Mouse (Mus musculus) kidney, embryonic 14.5 days (tissue): ENCODE measurements around the gene Spo11. TPM values are rescaled to one million over a fixed set of nuclear protein-coding genes. Genes with fewer than 3 reads are reported as not detected.

ENCODE experiments used
- ATAC-seq: fragments of 200-750 bp; cut with Nextera tagmentation; 2 replicates; pipeline ENCODE4 v1.8.0; 2017; ENCODE audit warnings: moderate number of reproducible peaks, mild to moderate bottlenecking, moderate TSS enrichment, moderate library complexity; ENCODE audit not compliant: low FRiP score, low TSS enrichment
- H3K27ac ChIP-seq: fragments of 300-500 bp; sonication (generic); 2 replicates; pipeline ENCODE4 v1.5.1; 2014; ENCODE audit warnings: low read depth, mild to moderate bottlenecking, low read length, moderate library complexity, mixed read lengths
- H3K27me3 ChIP-seq: fragments of 300-500 bp; sonication (generic); 2 replicates; pipeline ENCODE4 v1.6.1; 2014; ENCODE audit warnings: mild to moderate bottlenecking, low read length; ENCODE audit not compliant: control insufficient read depth, insufficient read depth
- H3K36me3 ChIP-seq: fragments of 300-500 bp; sonication (generic); 2 replicates; pipeline ENCODE4 v1.6.1; 2014; ENCODE audit warnings: low read length, mixed read lengths; ENCODE audit not compliant: control insufficient read depth, insufficient read depth
- H3K4me1 ChIP-seq: fragments of 300-500 bp; sonication (generic); 2 replicates; pipeline ENCODE4 v1.6.1; 2014; ENCODE audit warnings: low read length, mixed read lengths; ENCODE audit not compliant: control insufficient read depth, insufficient read depth
- H3K4me2 ChIP-seq: fragments of 300-500 bp; sonication (generic); replicated peaks from 2 replicates; pipeline ENCODE4 v1.6.1; 2014; ENCODE audit warnings: low read depth, mild to moderate bottlenecking, low read length
- H3K4me3 ChIP-seq: fragments of 300-500 bp; sonication (generic); 2 replicates; pipeline ENCODE4 v1.5.1; 2014; ENCODE audit warnings: mild to moderate bottlenecking, low read length
- H3K9ac ChIP-seq: fragments of 300-500 bp; sonication (generic); 2 replicates; pipeline ENCODE4 v1.6.1; 2014; ENCODE audit warnings: low read depth, mild to moderate bottlenecking, low read length, moderate library complexity
- H3K9me3 ChIP-seq: fragments of 300-500 bp; sonication (generic); 2 replicates; pipeline ENCODE4 v1.6.1; 2016; ENCODE audit warnings: low read length; ENCODE audit not compliant: control insufficient read depth
- WGBS: fragments of 180-500 bp; shearing (Covaris S2); extraction: QIAGEN DNeasy Blood & Tissue Kit; methylation state at CpG from one replicate; pipeline ENCODE4 v1.1.7; 2014; 5-methylcytosine and 5-hydroxymethylcytosine counted together
- polyA plus RNA-seq: library from polyadenylated mRNA; unstranded; fragments of >200 nt; fragmentation: Nextera tagmentation; extraction: Ambion mirVana; gene quantifications from 2 replicates; pipeline ENCODE4 v1.2.1, GENCODE M21; 2014

The Spo11 gene
- polyA plus RNA-seq, 1 experiment from 2014 or later, result 0.34 TPM

- Histone ChIP-seq H3K36me3 (no peaks in the 10 kb centered on the region), H3K9me3 (no peaks in the 10 kb centered on the region), H3K4me3 (no peak overlapping the region), H3K9ac (no peak overlapping the region), H3K4me1 (peaks cover 6% of the 10 kb centered on the region), H3K27me3 (no peaks in the 10 kb centered on the region), H3K4me2 (no peak overlapping the region), H3K27ac (no peak overlapping the region)
- ATAC-seq, result no peak
- 18% methylated on average over 4 of the region's 4 CpGs for WGBS
These were observed 18.7 kb downstream of the Spo11 start for GRCm38 (mm10) chr2:172996207-172996606.

- Histone ChIP-seq H3K4me3 (no peak overlapping the region), H3K4me1 (peaks cover 13% of the 10 kb centered on the region), H3K4me2 (no peak overlapping the region), H3K27me3 (no peaks in the 10 kb centered on the region), H3K36me3 (peaks cover 3% of the 10 kb centered on the region), H3K9ac (no peak overlapping the region), H3K9me3 (no peaks in the 10 kb centered on the region), H3K27ac (no peak overlapping the region)
- 63% methylated on average over 11 of the region's 11 CpGs for WGBS
- ATAC-seq, result no peak
These were observed 20.2 kb downstream of the Spo11 start for GRCm38 (mm10) chr2:172997748-172998147.

- Histone ChIP-seq H3K36me3 (peaks cover 10% of the 10 kb centered on the region), H3K4me1 (peaks cover 13% of the 10 kb centered on the region)
- ATAC-seq, result no peak
These were observed 21.0 kb downstream of the Spo11 start for GRCm38 (mm10) chr2:172998478-172998877.

GRCm38 (mm10) chr2:172999630-173000284, 22.3 kb downstream of the Spo11 start, which contains the start of gene Rae1:
Gene Rae1, plus strand, starts transcription at chr2:173000117.
- peak within 1 kb of the TSS; percentile 94 for H3K9ac ChIP-seq
- H3K36me3 ChIP-seq, result peaks cover 23% of the 10 kb centered on the region
- H3K27ac ChIP-seq, result peak within 1 kb of the TSS; percentile 86
- under 1% methylated on average over 45 of the region's 45 CpGs for WGBS
- no peaks in the 10 kb centered on the region for H3K27me3 ChIP-seq
- H3K4me2 ChIP-seq, result peak within 1 kb of the TSS; percentile 82
- H3K4me3 ChIP-seq, result peak within 1 kb of the TSS; percentile 95
- H3K9me3 ChIP-seq, result no peaks in the 10 kb centered on the region
- peaks cover 13% of the 10 kb centered on the region for H3K4me1 ChIP-seq
- ATAC-seq, result peak; percentile 95

More at GRCm38 (mm10) chr2:172998478-172998877, 21.0 kb downstream of the Spo11 start:
- no peak overlapping the region for H3K27ac ChIP-seq
- H3K9ac ChIP-seq, result no peak overlapping the region
- no peaks in the 10 kb centered on the region for H3K27me3 ChIP-seq
- H3K4me3 ChIP-seq, result no peak overlapping the region
- H3K4me2 ChIP-seq, result no peak overlapping the region
- WGBS, result 66% methylated on average over 7 of the region's 7 CpGs
- H3K9me3 ChIP-seq, result no peaks in the 10 kb centered on the region

GRCm38 (mm10) chr2:173000285-173000652, 22.8 kb downstream of the Spo11 start:
- peak overlapping the region; percentile 86 for H3K27ac ChIP-seq
- ATAC-seq, result peak; percentile 92
- under 1% methylated on average over 41 of the region's 42 CpGs for WGBS
- peak overlapping the region; percentile 82 for H3K4me2 ChIP-seq
- H3K4me3 ChIP-seq, result peak overlapping the region; percentile 95
- no peaks in the 10 kb centered on the region for H3K27me3 ChIP-seq
- H3K4me1 ChIP-seq, result peaks cover 13% of the 10 kb centered on the region
- no peaks in the 10 kb centered on the region for H3K9me3 ChIP-seq
- H3K36me3 ChIP-seq, result peaks cover 28% of the 10 kb centered on the region
- H3K9ac ChIP-seq, result peak overlapping the region; percentile 94

GRCm38 (mm10) chr2:173000921-173001320, 23.4 kb downstream of the Spo11 start:
- Histone ChIP-seq H3K4me2 (peak overlapping the region; percentile 82), H3K27me3 (no peaks in the 10 kb centered on the region), H3K36me3 (peaks cover 31% of the 10 kb centered on the region), H3K9me3 (no peaks in the 10 kb centered on the region), H3K4me3 (peak overlapping the region; percentile 95), H3K9ac (peak overlapping the region; percentile 94), H3K4me1 (peaks cover 13% of the 10 kb centered on the region), H3K27ac (no peak overlapping the region)
- 14% methylated on average over 8 of the region's 8 CpGs for WGBS
- no peak for ATAC-seq

- Histone ChIP-seq H3K36me3 (peaks cover 59% of the 10 kb centered on the region), H3K4me1 (peaks cover 13% of the 10 kb centered on the region), H3K4me2 (no peak overlapping the region), H3K9me3 (no peaks in the 10 kb centered on the region), H3K9ac (no peak overlapping the region), H3K27me3 (no peaks in the 10 kb centered on the region), H3K4me3 (no peak overlapping the region), H3K27ac (no peak overlapping the region)
- ATAC-seq, result no peak
- 93% methylated on average over 8 of the region's 8 CpGs for WGBS
These were observed 26.2 kb downstream of the Spo11 start for GRCm38 (mm10) chr2:173003737-173004136.

- ATAC-seq, result no peak
- H3K4me2 ChIP-seq, result no peak overlapping the region
- WGBS, result 74% methylated on average over 3 of the region's 3 CpGs
- no peaks in the 10 kb centered on the region for H3K27me3 ChIP-seq
- no peaks in the 10 kb centered on the region for H3K4me1 ChIP-seq
- H3K9me3 ChIP-seq, result no peaks in the 10 kb centered on the region
- peaks cover 92% of the 10 kb centered on the region for H3K36me3 ChIP-seq
- H3K9ac ChIP-seq, result no peak overlapping the region
- no peak overlapping the region for H3K27ac ChIP-seq
- no peak overlapping the region for H3K4me3 ChIP-seq
These were observed 32.8 kb downstream of the Spo11 start for GRCm38 (mm10) chr2:173010220-173010717.

GRCm38 (mm10) chr2:173011440-173011839, 33.9 kb downstream of the Spo11 start:
- no peaks in the 10 kb centered on the region for H3K9me3 ChIP-seq
- H3K4me2 ChIP-seq, result no peak overlapping the region
- H3K36me3 ChIP-seq, result peaks cover 91% of the 10 kb centered on the region
- no peaks in the 10 kb centered on the region for H3K4me1 ChIP-seq
- H3K27me3 ChIP-seq, result no peaks in the 10 kb centered on the region
- no peak overlapping the region for H3K9ac ChIP-seq
- 94% methylated on average over 8 of the region's 8 CpGs for WGBS
- H3K27ac ChIP-seq, result no peak overlapping the region
- no peak overlapping the region for H3K4me3 ChIP-seq
- no peak for ATAC-seq
